Mouse (Mus musculus) gastrocnemius, adult 8-10 months (tissue): ENCODE results near the gene Adap1. TPM values are rescaled to one million over a fixed set of nuclear protein-coding genes. Genes with fewer than 3 reads are reported as not detected.

Source experiments
- DNase-seq, 2 experiments: peaks; one replicate each; pipeline ENCODE4 v3.0.0; 2022; ENCODE audit warnings: low spot score in 2 of 2
- total RNA-seq, 4 experiments: library from RNA; stranded (reverse); gene quantifications; 2 replicates each; pipeline ENCODE4 v1.2.4; 2022

Adap1 gene
- total RNA-seq, 4 experiments from 2014 or later, result 0.44 to 2.0 (median 0.64) TPM

GRCm38 (mm10) chr5:139287099-139287498, 38.3 kb downstream of the Adap1 start:
- no peak for DNase-seq

- no peak for DNase-seq
These were observed 39.1 kb downstream of the Adap1 start for GRCm38 (mm10) chr5:139286142-139286941.

- no peak for DNase-seq
These were observed 39.9 kb downstream of the Adap1 start for GRCm38 (mm10) chr5:139285383-139286067.

GRCm38 (mm10) chr5:139283460-139284180, 41.8 kb downstream of the Adap1 start:
- no peak for DNase-seq

GRCm38 (mm10) chr5:139282191-139282590, 43.2 kb downstream of the Adap1 start:
- peak; percentile 66 to 67 for DNase-seq

- DNase-seq, result no peak
These were observed 43.9 kb downstream of the Adap1 start for GRCm38 (mm10) chr5:139281373-139282112.

GRCm38 (mm10) chr5:139277287-139277686, 48.1 kb downstream of the Adap1 start:
- DNase-seq, result no peak

GRCm38 (mm10) chr5:139271994-139272554, 53.3 kb downstream of the Adap1 start:
- no peak for DNase-seq

- no peak for DNase-seq
These were observed 54.5 kb downstream of the Adap1 start for GRCm38 (mm10) chr5:139270806-139271521.

- DNase-seq, result no peak
These were observed 57.8 kb downstream of the Adap1 start for GRCm38 (mm10) chr5:139267661-139268060.

GRCm38 (mm10) chr5:139261403-139261802, 64.0 kb downstream of the Adap1 start:
- no peak for DNase-seq

GRCm38 (mm10) chr5:139259853-139260252, 65.6 kb downstream of the Adap1 start:
- no peak for DNase-seq

GRCm38 (mm10) chr5:139258371-139259035, 66.9 kb downstream of the Adap1 start:
- no peak for DNase-seq

GRCm38 (mm10) chr5:139257818-139258217, 67.6 kb downstream of the Adap1 start:
- DNase-seq, result no peak

GRCm38 (mm10) chr5:139257265-139257664, 68.2 kb downstream of the Adap1 start:
- DNase-seq, result no peak

- no peak for DNase-seq
These were observed 69.1 kb downstream of the Adap1 start for GRCm38 (mm10) chr5:139256211-139256765.

- DNase-seq, result no peak
These were observed 69.6 kb downstream of the Adap1 start for GRCm38 (mm10) chr5:139255777-139256176.

GRCm38 (mm10) chr5:139254938-139255337, 70.5 kb downstream of the Adap1 start:
- no peak for DNase-seq

GRCm38 (mm10) chr5:139253301-139253741, 72.1 kb downstream of the Adap1 start:
- peak in 1 of 2 experiments; percentile 19 for DNase-seq
